Mouse (Mus musculus): ENCODE measurements at regions not wholly inside any gene's neighbourhood (a gene's known extent, or its start where the extent isn't known, plus 50 kb on each side); places are given as distances from the start of the nearest gene placed in this dataset.

GRCm38 (mm10) chr16:87267954-87268804, 85.8 kb upstream of the N6amt1 start:
- Histone ChIP-seq H3K4me2 (ENCODE audit: low read length) (no peak overlapping the region), H3K9ac (ENCODE audit: low read length) (no peak overlapping the region), H3K4me3 (ENCODE audit: control insufficient read depth in 1 of 2, insufficient read depth in 1 of 2, low read depth in 1 of 2, low read length in 2 of 2) (no peak overlapping the region), H3K27ac (replicated peaks in 1 of 2; ENCODE audit: control insufficient read depth in 1 of 2, insufficient read depth in 1 of 2, low read depth in 2 of 2, low read length in 2 of 2) (peak overlapping the region; percentile 48 to 59), H3K9me3 (ENCODE audit: control insufficient read depth, low read length) (no peaks in the 10 kb centered on the region), H3K27me3 (ENCODE audit: control insufficient read depth, insufficient read depth, low read length) (no peaks in the 10 kb centered on the region), H3K4me1 (ENCODE audit: control insufficient read depth in 2 of 2, insufficient read depth in 2 of 2, low read length in 2 of 2) (peaks cover 8 to 16% of the 10 kb centered on the region in 2 experiments), H3K36me3 (ENCODE audit: control insufficient read depth, insufficient read depth, low read length) (no peaks in the 10 kb centered on the region)
- no peak; the same call in 1 of the 2 replicates for ATAC-seq (ENCODE audit: insufficient number of reproducible peaks, insufficient read depth, low FRiP score, low read depth)
- WGBS = 69% methylated on average over 9 of the region's 9 CpGs

- Histone ChIP-seq H3K9ac (ENCODE audit: low read length) (no peak overlapping the region), H3K27me3 (ENCODE audit: control insufficient read depth, insufficient read depth, low read length) (no peaks in the 10 kb centered on the region), H3K36me3 (ENCODE audit: control insufficient read depth, insufficient read depth, low read length) (no peaks in the 10 kb centered on the region), H3K27ac (replicated peaks in 1 of 2; ENCODE audit: control insufficient read depth in 1 of 2, insufficient read depth in 1 of 2, low read depth in 2 of 2, low read length in 2 of 2) (peak overlapping the region; percentile 48 to 59), H3K4me3 (ENCODE audit: control insufficient read depth in 1 of 2, insufficient read depth in 1 of 2, low read depth in 1 of 2, low read length in 2 of 2) (no peak overlapping the region), H3K4me1 (ENCODE audit: control insufficient read depth in 2 of 2, insufficient read depth in 2 of 2, low read length in 2 of 2) (peaks cover 13 to 22% of the 10 kb centered on the region in 2 experiments), H3K4me2 (ENCODE audit: low read length) (no peak overlapping the region), H3K9me3 (ENCODE audit: control insufficient read depth, low read length) (no peaks in the 10 kb centered on the region)
- ATAC-seq (ENCODE audit: insufficient number of reproducible peaks, insufficient read depth, low FRiP score, low read depth) = no peak
- 69% methylated on average over 4 of the region's 4 CpGs for WGBS
These were observed 86.5 kb upstream of the N6amt1 start for GRCm38 (mm10) chr16:87267517-87267916.

- Histone ChIP-seq H3K9ac (ENCODE audit: low read length) (peak overlapping the region; percentile 61; the same call in 1 of the 2 replicates), H3K27ac (replicated peaks in 1 of 2; ENCODE audit: control insufficient read depth in 1 of 2, insufficient read depth in 1 of 2, low read depth in 2 of 2, low read length in 2 of 2) (peak overlapping the region; percentile 93 to 98), H3K36me3 (ENCODE audit: control insufficient read depth, insufficient read depth, low read length) (no peaks in the 10 kb centered on the region), H3K4me1 (ENCODE audit: control insufficient read depth in 2 of 2, insufficient read depth in 2 of 2, low read length in 2 of 2) (peaks cover 22 to 49% of the 10 kb centered on the region in 2 experiments), H3K27me3 (ENCODE audit: control insufficient read depth, insufficient read depth, low read length) (no peaks in the 10 kb centered on the region), H3K4me3 (ENCODE audit: control insufficient read depth in 1 of 2, insufficient read depth in 1 of 2, low read depth in 1 of 2, low read length in 2 of 2) (no peak overlapping the region), H3K4me2 (ENCODE audit: low read length) (peak overlapping the region; percentile 12; the same call in 1 of the 2 replicates), H3K9me3 (ENCODE audit: control insufficient read depth, low read length) (0 out of 2 replicates have a peak, but pooled peaks cover 4% of the 10 kb centered on the region)
- ATAC-seq (ENCODE audit: insufficient number of reproducible peaks, insufficient read depth, low FRiP score, low read depth) = peak; percentile 75
- 2% methylated on average over 4 of the region's 4 CpGs for WGBS
These were observed 90.4 kb upstream of the N6amt1 start for GRCm38 (mm10) chr16:87263571-87263970.

GRCm38 (mm10) chr16:87263041-87263440, 90.9 kb upstream of the N6amt1 start:
- H3K4me1 ChIP-seq (ENCODE audit: control insufficient read depth in 2 of 2, insufficient read depth in 2 of 2, low read length in 2 of 2) = peaks cover 21 to 49% of the 10 kb centered on the region in 2 experiments
- WGBS = 51% methylated on average over 8 of the region's 8 CpGs
- no peak overlapping the region for H3K4me3 ChIP-seq (ENCODE audit: control insufficient read depth in 1 of 2, insufficient read depth in 1 of 2, low read depth in 1 of 2, low read length in 2 of 2)
- H3K9ac ChIP-seq (ENCODE audit: low read length) = peak overlapping the region; percentile 61
- H3K36me3 ChIP-seq (ENCODE audit: control insufficient read depth, insufficient read depth, low read length) = no peaks in the 10 kb centered on the region
- 0 out of 2 replicates have a peak overlapping the region, but pooled peaks have one; percentile 12 for H3K4me2 ChIP-seq (ENCODE audit: low read length)
- no peaks in the 10 kb centered on the region for H3K27me3 ChIP-seq (ENCODE audit: control insufficient read depth, insufficient read depth, low read length)
- ATAC-seq (ENCODE audit: insufficient number of reproducible peaks, insufficient read depth, low FRiP score, low read depth) = no peak
- H3K27ac ChIP-seq (replicated peaks in 1 of 2; ENCODE audit: control insufficient read depth in 1 of 2, insufficient read depth in 1 of 2, low read depth in 2 of 2, low read length in 2 of 2) = peak overlapping the region; percentile 93 to 98
- 0 out of 2 replicates have a peak, but pooled peaks cover 4% of the 10 kb centered on the region for H3K9me3 ChIP-seq (ENCODE audit: control insufficient read depth, low read length)

GRCm38 (mm10) chr16:87262497-87262896, 91.5 kb upstream of the N6amt1 start:
- H3K36me3 ChIP-seq (ENCODE audit: control insufficient read depth, insufficient read depth, low read length) = no peaks in the 10 kb centered on the region
- 0 out of 2 replicates have a peak, but pooled peaks cover 4% of the 10 kb centered on the region for H3K9me3 ChIP-seq (ENCODE audit: control insufficient read depth, low read length)
- peaks cover 19 to 47% of the 10 kb centered on the region in 2 experiments for H3K4me1 ChIP-seq (ENCODE audit: control insufficient read depth in 2 of 2, insufficient read depth in 2 of 2, low read length in 2 of 2)
- H3K4me3 ChIP-seq (ENCODE audit: control insufficient read depth in 1 of 2, insufficient read depth in 1 of 2, low read depth in 1 of 2, low read length in 2 of 2) = no peak overlapping the region
- peak overlapping the region; percentile 93 to 98 for H3K27ac ChIP-seq (replicated peaks in 1 of 2; ENCODE audit: control insufficient read depth in 1 of 2, insufficient read depth in 1 of 2, low read depth in 2 of 2, low read length in 2 of 2)
- H3K27me3 ChIP-seq (ENCODE audit: control insufficient read depth, insufficient read depth, low read length) = no peaks in the 10 kb centered on the region
- H3K9ac ChIP-seq (ENCODE audit: low read length) = peak overlapping the region; percentile 61
- 57% methylated on average over 3 of the region's 3 CpGs for WGBS
- no peak for ATAC-seq (ENCODE audit: insufficient number of reproducible peaks, insufficient read depth, low FRiP score, low read depth)
- no peak overlapping the region for H3K4me2 ChIP-seq (ENCODE audit: low read length)

- Histone ChIP-seq H3K9me3 (ENCODE audit: control insufficient read depth, low read length) (0 out of 2 replicates have a peak, but pooled peaks cover 4% of the 10 kb centered on the region), H3K27me3 (ENCODE audit: control insufficient read depth, insufficient read depth, low read length) (no peaks in the 10 kb centered on the region), H3K4me1 (ENCODE audit: control insufficient read depth in 2 of 2, insufficient read depth in 2 of 2, low read length in 2 of 2) (peaks cover 19 to 43% of the 10 kb centered on the region in 2 experiments), H3K4me2 (ENCODE audit: low read length) (no peak overlapping the region), H3K36me3 (ENCODE audit: control insufficient read depth, insufficient read depth, low read length) (no peaks in the 10 kb centered on the region), H3K9ac (ENCODE audit: low read length) (no peak overlapping the region), H3K27ac (replicated peaks in 1 of 2; ENCODE audit: control insufficient read depth in 1 of 2, insufficient read depth in 1 of 2, low read depth in 2 of 2, low read length in 2 of 2) (peak overlapping the region; percentile 93 to 98), H3K4me3 (ENCODE audit: control insufficient read depth in 1 of 2, insufficient read depth in 1 of 2, low read depth in 1 of 2, low read length in 2 of 2) (no peak overlapping the region)
- peak; percentile 77 for ATAC-seq (ENCODE audit: insufficient number of reproducible peaks, insufficient read depth, low FRiP score, low read depth)
- WGBS = 3% methylated on average over 7 of the region's 7 CpGs
These were observed 92.5 kb upstream of the N6amt1 start for GRCm38 (mm10) chr16:87261527-87261926.

GRCm38 (mm10) chr16:87254736-87255135, 99.2 kb upstream of the N6amt1 start:
- Histone ChIP-seq H3K4me3 (ENCODE audit: control insufficient read depth in 1 of 2, insufficient read depth in 1 of 2, low read depth in 1 of 2, low read length in 2 of 2) (no peak overlapping the region), H3K9ac (ENCODE audit: low read length) (no peak overlapping the region), H3K9me3 (ENCODE audit: control insufficient read depth, low read length) (0 out of 2 replicates have a peak, but pooled peaks cover 4% of the 10 kb centered on the region), H3K4me2 (ENCODE audit: low read length) (no peak overlapping the region), H3K36me3 (ENCODE audit: control insufficient read depth, insufficient read depth, low read length) (no peaks in the 10 kb centered on the region), H3K4me1 (ENCODE audit: control insufficient read depth in 2 of 2, insufficient read depth in 2 of 2, low read length in 2 of 2) (peaks cover 7 to 15% of the 10 kb centered on the region in 2 experiments), H3K27ac (replicated peaks in 1 of 2; ENCODE audit: control insufficient read depth in 1 of 2, insufficient read depth in 1 of 2, low read depth in 2 of 2, low read length in 2 of 2) (no peak overlapping the region), H3K27me3 (ENCODE audit: control insufficient read depth, insufficient read depth, low read length) (no peaks in the 10 kb centered on the region)
- WGBS = 74% methylated on average over 1 of the region's 1 CpGs
- ATAC-seq (ENCODE audit: insufficient number of reproducible peaks, insufficient read depth, low FRiP score, low read depth) = no peak
